Mouse (Mus musculus): ENCODE data around the gene Fxr2. TPM values are rescaled to one million over a fixed set of nuclear protein-coding genes. Genes with fewer than 3 reads are reported as not detected.
A peak's percentile ranks its signal among the peaks of the same experiment; 100 is the strongest.

Gene Fxr2
- total and polyA plus RNA-seq, 2 experiments from 2014 or later: 23.3 to 79.6 TPM

- Histone ChIP-seq H3K9ac (replicated peaks; ENCODE audit: low read length) (no peak overlapping the region), H3K27me3 (ENCODE audit: insufficient read depth, low read length) (no peaks in the 10 kb centered on the region), H3K36me3 (ENCODE audit: insufficient read depth, low read length) (peaks cover 50% of the 10 kb centered on the region), H3K27ac (no peak overlapping the region), H3K4me2 (ENCODE audit: low read depth, low read length) (no peak overlapping the region), H3K4me1 (ENCODE audit: insufficient read depth, low read length) (peaks cover 5% of the 10 kb centered on the region; the same call in 1 of the 2 replicates), H3K4me3 (ENCODE audit: low read length) (no peak overlapping the region), H3K9me3 (ENCODE audit: low read length) (no peaks in the 10 kb centered on the region)
- DNase-seq (ENCODE audit: low spot score) (no peak), ATAC-seq (no peak)
- WGBS: 83% methylated on average over 3 of the region's 3 CpGs
- no peak for TF ChIP-seq CTCF (IDR thresholded peaks at IDR 0.05; ENCODE audit: low read depth)
Observed at GRCm38 (mm10) chr11:69666665-69667005, 33.8 kb downstream of the Fxr2 start.

- peak overlapping the region; percentile 100 for H3K9ac ChIP-seq (replicated peaks; ENCODE audit: low read length)
- ATAC-seq: peak; percentile 88
- no peaks in the 10 kb centered on the region for H3K9me3 ChIP-seq (ENCODE audit: low read length)
- peaks cover 5% of the 10 kb centered on the region; the same call in 1 of the 2 replicates for H3K4me1 ChIP-seq (ENCODE audit: insufficient read depth, low read length)
- DNase-seq (ENCODE audit: low spot score): peak; percentile 99
- peak overlapping the region; percentile 90 for H3K4me2 ChIP-seq (ENCODE audit: low read depth, low read length)
- peaks cover 61% of the 10 kb centered on the region for H3K36me3 ChIP-seq (ENCODE audit: insufficient read depth, low read length)
- peak overlapping the region; percentile 98 for H3K4me3 ChIP-seq (ENCODE audit: low read length)
- peak overlapping the region; percentile 99 for H3K27ac ChIP-seq
- H3K27me3 ChIP-seq (ENCODE audit: insufficient read depth, low read length): no peaks in the 10 kb centered on the region
- WGBS: under 1% methylated on average over 55 of the region's 61 CpGs
- TF ChIP-seq CTCF (IDR thresholded peaks at IDR 0.05; ENCODE audit: low read depth): no peak
Observed at GRCm38 (mm10) chr11:69670786-69671725, 38.3 kb downstream of the Fxr2 start.

GRCm38 (mm10) chr11:69671726-69672124 lies 38.9 kb downstream of the Fxr2 start:
- Histone ChIP-seq H3K27ac (peak overlapping the region; percentile 99), H3K4me3 (ENCODE audit: low read length) (peak overlapping the region; percentile 98), H3K4me2 (ENCODE audit: low read depth, low read length) (peak overlapping the region; percentile 90), H3K27me3 (ENCODE audit: insufficient read depth, low read length) (no peaks in the 10 kb centered on the region), H3K36me3 (ENCODE audit: insufficient read depth, low read length) (peaks cover 61% of the 10 kb centered on the region), H3K9ac (replicated peaks; ENCODE audit: low read length) (peak overlapping the region; percentile 100), H3K9me3 (ENCODE audit: low read length) (no peaks in the 10 kb centered on the region), H3K4me1 (ENCODE audit: insufficient read depth, low read length) (peaks cover 5% of the 10 kb centered on the region; the same call in 1 of the 2 replicates)
- WGBS: under 1% methylated on average over 40 of the region's 43 CpGs
- no peak for TF ChIP-seq CTCF (IDR thresholded peaks at IDR 0.05; ENCODE audit: low read depth)
- DNase-seq (ENCODE audit: low spot score) (no peak), ATAC-seq (peak; percentile 6)

DNA sequence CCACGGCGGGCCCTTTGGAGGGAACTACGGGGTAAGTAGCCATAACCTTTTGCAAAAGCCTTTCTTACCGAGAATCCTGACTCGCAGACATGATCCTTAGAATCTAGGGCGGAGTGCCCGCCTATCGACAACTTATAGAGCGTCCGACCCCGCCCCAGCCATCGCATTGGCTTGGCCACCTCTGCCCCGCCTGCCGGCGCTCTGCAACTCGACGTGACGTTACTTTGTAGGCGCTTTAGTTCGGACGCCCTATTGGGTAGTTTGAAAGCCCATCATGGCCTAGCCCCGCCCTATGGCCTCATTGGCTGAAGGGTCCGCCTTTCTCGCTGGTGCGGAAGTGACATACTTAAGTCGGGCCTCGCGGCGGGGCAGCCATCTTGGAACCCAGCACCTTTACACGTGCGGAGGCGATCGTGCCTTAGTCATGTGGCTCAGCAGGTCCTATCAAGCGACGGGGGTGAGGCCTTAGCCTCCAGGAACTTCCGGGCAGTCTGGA lies 39.5 kb downstream of the Fxr2 start, which contains the start of gene Eif4a1:
TSS of gene Eif4a1 (minus strand) at position 213 of the 496 bp plus-strand sequence.
- WGBS: under 1% methylated on average over 36 of the region's 36 CpGs
- Histone ChIP-seq H3K27me3 (ENCODE audit: insufficient read depth, low read length) (no peaks in the 10 kb centered on the region), H3K4me3 (ENCODE audit: low read length) (peak within 1 kb of the TSS; percentile 98), H3K36me3 (ENCODE audit: insufficient read depth, low read length) (peaks cover 63% of the 10 kb centered on the region), H3K4me1 (ENCODE audit: insufficient read depth, low read length) (peaks cover 5% of the 10 kb centered on the region; the same call in 1 of the 2 replicates), H3K9me3 (ENCODE audit: low read length) (no peaks in the 10 kb centered on the region), H3K9ac (replicated peaks; ENCODE audit: low read length) (peak within 1 kb of the TSS; percentile 100), H3K27ac (peak within 1 kb of the TSS; percentile 99), H3K4me2 (ENCODE audit: low read depth, low read length) (peak within 1 kb of the TSS; percentile 90)
- peak; percentile 8; the same call in 1 of the 2 replicates for TF ChIP-seq CTCF (IDR thresholded peaks at IDR 0.05; ENCODE audit: low read depth)
- DNase-seq (ENCODE audit: low spot score) (peak; percentile 100), ATAC-seq (peak; percentile 97)

GRCm38 (mm10) chr11:69679144-69679543 lies 46.4 kb downstream of the Fxr2 start:
- no peak for ATAC-seq
- H3K9me3 ChIP-seq (ENCODE audit: low read length): no peaks in the 10 kb centered on the region
- DNase-seq (ENCODE audit: low spot score): no peak
- H3K27me3 ChIP-seq (ENCODE audit: insufficient read depth, low read length): no peaks in the 10 kb centered on the region
- no peak overlapping the region for H3K4me2 ChIP-seq (ENCODE audit: low read depth, low read length)
- no peak overlapping the region for H3K9ac ChIP-seq (replicated peaks; ENCODE audit: low read length)
- no peak overlapping the region for H3K27ac ChIP-seq
- H3K4me1 ChIP-seq (ENCODE audit: insufficient read depth, low read length): peaks cover 19% of the 10 kb centered on the region; the same call in 1 of the 2 replicates
- 90% methylated on average over 2 of the region's 2 CpGs for WGBS
- H3K36me3 ChIP-seq (ENCODE audit: insufficient read depth, low read length): peaks cover 44% of the 10 kb centered on the region
- H3K4me3 ChIP-seq (ENCODE audit: low read length): no peak overlapping the region
- no peak for TF ChIP-seq CTCF (IDR thresholded peaks at IDR 0.05; ENCODE audit: low read depth)

DNA sequence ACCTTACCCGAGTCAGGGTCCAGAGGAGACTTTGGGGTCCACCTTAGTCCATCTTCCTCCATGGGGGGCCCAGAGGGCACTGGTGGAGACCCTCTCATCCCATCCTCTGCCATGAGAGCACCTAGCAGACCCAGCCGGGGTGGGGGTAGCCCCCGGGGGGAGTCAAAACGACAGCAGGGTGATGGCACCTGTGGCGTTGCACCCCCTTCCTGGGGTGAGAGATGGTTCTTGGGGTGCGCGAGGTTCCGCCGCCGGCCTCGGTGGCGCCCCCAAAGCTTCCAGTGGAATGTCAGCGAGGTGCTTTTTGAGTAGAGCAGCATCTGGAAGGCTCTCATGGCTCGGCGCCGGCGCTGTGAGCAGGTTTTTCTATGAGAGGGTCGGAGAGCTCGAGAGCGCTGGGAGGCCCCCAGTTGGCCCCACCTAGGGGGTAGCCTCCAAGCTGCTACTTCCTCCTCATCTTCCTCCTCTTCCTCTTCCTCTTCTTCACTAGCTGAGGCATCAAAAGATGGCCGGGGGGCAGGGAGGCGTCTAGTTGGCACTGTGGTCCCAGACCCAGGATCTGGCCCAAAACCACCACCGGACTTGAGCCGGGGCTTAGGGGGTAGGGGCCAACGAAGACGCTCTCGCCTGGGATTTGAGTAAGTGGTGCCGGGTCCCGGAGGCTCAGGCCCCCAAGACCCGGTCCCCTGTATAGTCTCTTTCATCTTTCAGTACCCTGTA lies 47.5 kb downstream of the Fxr2 start:
- no peak for DNase-seq (ENCODE audit: low spot score)

More for the DNA sequence above, 47.5 kb downstream of the Fxr2 start:
- Histone ChIP-seq H3K9me3 (ENCODE audit: low read length) (no peaks in the 10 kb centered on the region), H3K27me3 (ENCODE audit: insufficient read depth, low read length) (no peaks in the 10 kb centered on the region), H3K36me3 (ENCODE audit: insufficient read depth, low read length) (peaks cover 33% of the 10 kb centered on the region; the same call in 1 of the 2 replicates), H3K4me2 (ENCODE audit: low read depth, low read length) (peak overlapping the region; percentile 83), H3K4me1 (ENCODE audit: insufficient read depth, low read length) (peaks cover 25% of the 10 kb centered on the region), H3K9ac (replicated peaks; ENCODE audit: low read length) (no peak overlapping the region), H3K27ac (no peak overlapping the region), H3K4me3 (ENCODE audit: low read length) (peak overlapping the region; percentile 79; the same call in 1 of the 2 replicates)
- TF ChIP-seq CTCF (IDR thresholded peaks at IDR 0.05; ENCODE audit: low read depth): 0 out of 2 replicates have a peak, but pooled peaks have one; percentile 5
- WGBS: 90% methylated on average over 30 of the region's 30 CpGs
- ATAC-seq: no peak
